Mouse (Mus musculus) neural tube, embryonic 13.5 days (tissue): ENCODE measurements around the gene Cdk7. TPM values are rescaled to one million over a fixed set of nuclear protein-coding genes. Genes with fewer than 3 reads are reported as not detected.

Source experiments
- ATAC-seq: fragments of 200-750 bp; cut with Nextera tagmentation; 2 replicates; pipeline ENCODE4 v1.8.0; 2017; ENCODE audit warnings: low read depth, mild to moderate bottlenecking, moderate TSS enrichment, moderate library complexity
- H3K27ac ChIP-seq: fragments of 300-500 bp; sonication (generic); replicated peaks from 2 replicates; pipeline ENCODE4 v1.5.1; 2015; ENCODE audit warnings: moderate library complexity, mild to moderate bottlenecking, inconsistent platforms
- H3K27me3 ChIP-seq: fragments of 300-500 bp; sonication (generic); 2 replicates; pipeline ENCODE4 v1.6.1; 2015; ENCODE audit warnings: mild to moderate bottlenecking, inconsistent platforms
- H3K36me3 ChIP-seq: fragments of 300-500 bp; sonication (generic); 2 replicates; pipeline ENCODE4 v1.6.1; 2015; ENCODE audit warnings: mild to moderate bottlenecking, inconsistent platforms
- H3K4me1 ChIP-seq: fragments of 300-500 bp; sonication (generic); replicated peaks from 2 replicates; pipeline ENCODE4 v1.6.1; 2015; ENCODE audit warnings: inconsistent platforms
- H3K4me2 ChIP-seq: fragments of 300-500 bp; sonication (generic); 2 replicates; pipeline ENCODE4 v1.6.1; 2015; ENCODE audit warnings: inconsistent platforms, mild to moderate bottlenecking, moderate library complexity
- H3K4me3 ChIP-seq: fragments of 300-500 bp; sonication (generic); 2 replicates; pipeline ENCODE4 v1.5.1; 2015; ENCODE audit warnings: mild to moderate bottlenecking, inconsistent platforms
- H3K9ac ChIP-seq: fragments of 300-500 bp; sonication (generic); 2 replicates; pipeline ENCODE4 v1.6.1; 2015; ENCODE audit warnings: moderate library complexity, mild to moderate bottlenecking, inconsistent platforms
- H3K9me3 ChIP-seq: fragments of 300-500 bp; sonication (generic); 2 replicates; pipeline ENCODE4 v1.6.1; 2016; ENCODE audit warnings: inconsistent platforms
- WGBS: fragments of 180-500 bp; shearing (Covaris S2); methylation state at CpG from one replicate; pipeline ENCODE4 v1.1.7; 2015; 5-methylcytosine and 5-hydroxymethylcytosine counted together
- polyA plus RNA-seq: library from polyadenylated mRNA; unstranded; fragments of >200 nt; fragmentation: Nextera tagmentation; extraction: Ambion mirVana; gene quantifications from 2 replicates; pipeline ENCODE4 v1.2.1, GENCODE M21; 2015

The Cdk7 gene
- polyA plus RNA-seq, 1 experiment from 2014 or later, result 49.0 TPM

DNA sequence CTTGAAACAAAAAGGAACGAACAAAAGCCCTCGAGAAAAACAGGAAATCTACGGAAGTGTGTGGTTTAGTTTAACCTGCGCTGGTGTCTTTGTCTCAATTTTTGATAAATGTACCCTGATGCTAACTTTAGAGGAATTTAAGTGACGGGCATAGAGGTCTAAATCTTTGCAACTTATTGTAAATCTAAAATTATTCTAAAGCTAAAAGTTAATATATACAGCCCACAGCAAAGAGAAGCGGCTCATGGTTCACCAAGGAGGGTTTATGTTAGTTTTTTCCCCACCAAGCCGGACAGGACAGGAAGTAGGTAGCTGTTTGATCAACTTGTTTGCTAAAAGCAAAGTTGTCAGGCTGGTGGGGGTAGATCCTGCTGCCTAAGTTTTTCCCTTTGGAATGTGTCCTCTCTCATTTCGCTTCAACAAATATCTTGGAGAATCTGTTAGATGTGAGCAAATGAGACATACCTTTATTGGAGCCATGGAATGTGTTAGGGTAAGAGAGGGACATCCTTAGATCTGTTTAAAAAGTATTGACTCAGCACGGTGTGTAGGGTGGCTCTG lies 60.5 kb downstream of the Cdk7 start:
- no peaks in the 10 kb centered on the region for H3K9me3 ChIP-seq
- H3K27ac ChIP-seq, result no peak overlapping the region
- ATAC-seq, result no peak
- H3K4me3 ChIP-seq, result peak overlapping the region; percentile 51
- peak overlapping the region; percentile 82 for H3K4me2 ChIP-seq
- H3K27me3 ChIP-seq, result peaks cover 14% of the 10 kb centered on the region
- 65% methylated on average over 9 of the region's 9 CpGs for WGBS
- peaks cover 15% of the 10 kb centered on the region for H3K36me3 ChIP-seq
- peaks cover 11% of the 10 kb centered on the region; the same call in 1 of the 2 replicates for H3K4me1 ChIP-seq
- peak overlapping the region; percentile 73 for H3K9ac ChIP-seq

- peaks cover 17% of the 10 kb centered on the region for H3K36me3 ChIP-seq
- H3K4me2 ChIP-seq, result peak within 1 kb of the TSS; percentile 82
- peaks cover 14% of the 10 kb centered on the region for H3K27me3 ChIP-seq
- H3K9ac ChIP-seq, result peak within 1 kb of the TSS; percentile 73
- H3K9me3 ChIP-seq, result no peaks in the 10 kb centered on the region
- peaks cover 11% of the 10 kb centered on the region; the same call in 1 of the 2 replicates for H3K4me1 ChIP-seq
- H3K4me3 ChIP-seq, result peak within 1 kb of the TSS; percentile 51
- under 1% methylated on average over 44 of the region's 44 CpGs for WGBS
- H3K27ac ChIP-seq, result no peak within 1 kb of the TSS
- ATAC-seq, result peak; percentile 61
Observed at GRCm38 (mm10) chr13:100669291-100670022, 61.3 kb downstream of the Cdk7 start, which contains the start of gene Ccdc125. Ccdc125 (plus strand) TSS chr13:100669717.

DNA sequence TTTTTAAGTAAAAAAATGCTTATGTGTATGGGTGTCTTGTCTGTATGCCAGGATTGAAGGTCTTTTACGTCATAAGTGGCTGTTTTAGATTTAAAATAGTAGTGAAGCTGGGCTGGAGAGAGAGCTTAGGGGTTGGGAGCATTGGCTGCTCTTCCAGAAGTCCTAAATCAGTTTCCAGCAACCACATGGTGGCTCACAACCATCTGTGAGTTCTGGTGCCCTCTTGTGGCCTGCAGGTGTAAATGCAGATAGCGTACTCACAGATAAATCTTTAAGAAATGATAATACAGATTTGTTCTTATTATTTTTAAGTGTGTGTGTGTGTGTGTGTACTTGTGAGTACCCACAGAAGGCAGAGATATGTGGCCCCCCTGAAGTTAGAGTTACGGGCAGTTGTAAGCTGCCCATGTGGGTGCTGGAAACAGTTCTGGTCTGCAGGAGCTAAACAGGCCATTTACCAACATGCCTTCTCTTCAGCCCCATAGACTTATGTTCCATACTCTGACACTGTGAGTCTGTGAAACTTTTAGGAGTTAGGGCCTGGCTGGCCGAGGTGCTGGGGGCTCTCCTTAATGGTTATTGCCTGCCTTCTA lies 70.8 kb downstream of the Cdk7 start:
- H3K36me3 ChIP-seq, result peaks cover 33% of the 10 kb centered on the region
- 47% methylated on average over 4 of the region's 4 CpGs for WGBS
- no peaks in the 10 kb centered on the region for H3K27me3 ChIP-seq
- no peaks in the 10 kb centered on the region for H3K9me3 ChIP-seq
- ATAC-seq, result peak; percentile 73; the same call in 1 of the 2 replicates
- H3K9ac ChIP-seq, result no peak overlapping the region
- no peak overlapping the region for H3K4me2 ChIP-seq
- no peak overlapping the region for H3K4me3 ChIP-seq
- no peak overlapping the region for H3K27ac ChIP-seq
- no peaks in the 10 kb centered on the region for H3K4me1 ChIP-seq

DNA sequence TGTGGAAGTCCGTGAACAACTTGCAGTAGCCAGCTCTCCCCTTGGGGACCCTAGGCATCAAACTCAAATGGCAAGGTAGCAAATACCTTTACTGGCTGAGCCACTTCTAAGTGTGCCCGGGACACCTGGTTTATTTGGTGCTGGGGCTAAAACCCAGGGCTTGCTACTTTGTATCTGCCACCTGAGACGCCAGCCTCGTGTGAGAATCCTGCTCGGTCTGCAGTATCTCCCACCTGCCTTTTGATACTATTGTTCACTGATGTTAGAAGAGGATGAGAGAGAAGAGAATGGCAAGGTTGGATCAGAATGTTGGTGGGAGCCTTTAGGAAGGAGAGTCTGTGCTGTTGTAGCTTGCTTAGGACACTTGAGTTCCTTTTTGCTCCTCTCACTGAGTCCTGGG lies 72.6 kb downstream of the Cdk7 start:
- no peak overlapping the region for H3K4me2 ChIP-seq
- H3K9ac ChIP-seq, result no peak overlapping the region
- H3K4me1 ChIP-seq, result no peaks in the 10 kb centered on the region
- 91% methylated on average over 5 of the region's 5 CpGs for WGBS
- no peak overlapping the region for H3K4me3 ChIP-seq
- peaks cover 19% of the 10 kb centered on the region for H3K36me3 ChIP-seq
- H3K27ac ChIP-seq, result no peak overlapping the region
- no peak for ATAC-seq
- no peaks in the 10 kb centered on the region for H3K9me3 ChIP-seq
- H3K27me3 ChIP-seq, result no peaks in the 10 kb centered on the region

Other genes with a start within 250 kb of the Cdk7 start
- gene Gtf2h2, start 238.4 kb downstream of the Cdk7 start, polyA plus RNA-seq, result 82.7 and 86.0 TPM in 2 replicates
- 3.3 and 4.4 TPM in 2 replicates for gene Ocln, start 178.2 kb downstream of the Cdk7 start, polyA plus RNA-seq
- gene Marveld2, start 114.0 kb downstream of the Cdk7 start, polyA plus RNA-seq, result 2.4 and 2.5 TPM in 2 replicates
- gene Ak6, start 80.0 kb downstream of the Cdk7 start, polyA plus RNA-seq, result 332 and 337 TPM in 2 replicates
- gene Rad17, start 79.9 kb downstream of the Cdk7 start, polyA plus RNA-seq, result 18.5 and 19.6 TPM in 2 replicates
- 26.0 and 28.5 TPM in 2 replicates for gene Taf9, start 79.4 kb downstream of the Cdk7 start, polyA plus RNA-seq
- gene Ccdc125, start 61.2 kb downstream of the Cdk7 start, polyA plus RNA-seq, result 1.9 and 2.3 TPM in 2 replicates
- gene Mrps36, start 13.7 kb upstream of the Cdk7 start, polyA plus RNA-seq, result 142 and 165 TPM in 2 replicates
- 10.1 and 10.9 TPM in 2 replicates for gene Cenph, start 45.0 kb upstream of the Cdk7 start, polyA plus RNA-seq
- 45.2 and 60.2 TPM in 2 replicates for gene Ccnb1, start 55.6 kb upstream of the Cdk7 start, polyA plus RNA-seq
- gene Slc30a5, start 102.5 kb upstream of the Cdk7 start, polyA plus RNA-seq, result 35.0 and 40.7 TPM in 2 replicates